Mouse (Mus musculus): ENCODE measurements at regions not wholly inside any gene's neighbourhood (a gene's known extent, or its start where the extent isn't known, plus 50 kb on each side); places are given as distances from the start of the nearest gene placed in this dataset.
"Not testable (repeated sequence)": the region's sequence is repeated elsewhere in the genome, so short reads cannot be mapped to it uniquely, and the experiment has no call there.

DNA sequence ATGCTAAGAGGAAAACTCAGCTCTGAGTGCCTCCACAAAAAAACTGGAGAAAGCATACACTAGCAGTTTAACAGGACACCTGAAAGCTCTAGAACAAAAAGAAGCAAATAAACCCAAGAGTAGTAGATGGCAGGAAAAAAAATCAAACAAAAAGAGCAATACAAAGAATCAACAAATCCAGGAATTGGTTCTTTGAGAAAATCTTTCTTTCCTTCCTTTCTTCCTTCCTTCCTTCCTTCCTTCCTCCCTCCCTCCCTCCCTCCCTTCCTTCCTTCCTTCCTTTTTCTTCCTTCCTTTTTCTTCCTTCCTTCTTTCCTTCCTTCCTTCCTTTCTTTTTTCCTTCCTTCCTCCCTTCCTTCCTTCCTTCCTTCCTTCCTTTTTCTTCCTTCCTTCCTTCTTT, 71.6 kb upstream of the Gap43 start:
- ATAC-seq (ENCODE audit: low FRiP score); H3K9me3 ChIP-seq (ENCODE audit: control insufficient read depth, low read length); H3K4me1 ChIP-seq (ENCODE audit: control insufficient read depth, insufficient read depth, low read length); H3K9ac ChIP-seq (ENCODE audit: low read length); H3K27ac ChIP-seq (ENCODE audit: low read depth, low read length); H3K36me3 ChIP-seq (ENCODE audit: control insufficient read depth, insufficient read depth, low read length); DNase-seq (ENCODE audit: low spot score, missing footprints); H3K4me2 ChIP-seq; H3K4me3 ChIP-seq (ENCODE audit: low read depth, low read length); H3K27me3 ChIP-seq (ENCODE audit: control insufficient read depth, insufficient read depth, low read length): not testable (repeated sequence)

DNA sequence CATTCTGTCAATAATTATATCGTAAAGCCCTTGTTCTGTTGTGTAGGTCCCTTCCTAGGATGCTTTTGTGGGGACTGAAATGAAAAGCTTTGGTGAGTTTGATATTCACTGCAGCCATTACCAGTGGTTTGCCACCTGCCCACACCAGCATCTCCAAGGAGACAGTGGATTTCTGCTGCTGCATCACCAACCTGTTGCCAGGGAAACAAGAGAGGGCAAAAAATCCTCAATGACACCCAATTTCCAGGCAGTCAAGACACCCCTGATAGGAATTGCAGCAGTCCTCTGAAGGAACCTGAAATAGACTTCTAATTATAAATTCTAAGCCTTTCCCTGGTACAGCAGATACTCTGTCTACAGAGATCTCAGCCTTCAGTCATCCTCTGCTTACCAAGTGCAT, 56.1 kb upstream of the Gap43 start:
- DNase-seq (ENCODE audit: low spot score, missing footprints) (no peak), ATAC-seq (ENCODE audit: low FRiP score) (no peak)
- peaks cover 6% of the 10 kb centered on the region for H3K4me1 ChIP-seq (ENCODE audit: control insufficient read depth, insufficient read depth, low read length)
- H3K27me3 ChIP-seq (ENCODE audit: control insufficient read depth, insufficient read depth, low read length) = no peaks in the 10 kb centered on the region
- H3K4me3 ChIP-seq (ENCODE audit: low read depth, low read length) = no peak overlapping the region
- no peak overlapping the region for H3K27ac ChIP-seq (ENCODE audit: low read depth, low read length)
- H3K9me3 ChIP-seq (ENCODE audit: control insufficient read depth, low read length) = no peaks in the 10 kb centered on the region
- no peak overlapping the region for H3K4me2 ChIP-seq
- H3K36me3 ChIP-seq (ENCODE audit: control insufficient read depth, insufficient read depth, low read length) = no peaks in the 10 kb centered on the region
- no peak overlapping the region for H3K9ac ChIP-seq (ENCODE audit: low read length)
- WGBS = 61% methylated on average over 1 of the region's 1 CpGs

Data from midbrain, embryonic 11.5 days (tissue).